Mouse (Mus musculus): ENCODE measurements around the gene Gls.

DNA sequence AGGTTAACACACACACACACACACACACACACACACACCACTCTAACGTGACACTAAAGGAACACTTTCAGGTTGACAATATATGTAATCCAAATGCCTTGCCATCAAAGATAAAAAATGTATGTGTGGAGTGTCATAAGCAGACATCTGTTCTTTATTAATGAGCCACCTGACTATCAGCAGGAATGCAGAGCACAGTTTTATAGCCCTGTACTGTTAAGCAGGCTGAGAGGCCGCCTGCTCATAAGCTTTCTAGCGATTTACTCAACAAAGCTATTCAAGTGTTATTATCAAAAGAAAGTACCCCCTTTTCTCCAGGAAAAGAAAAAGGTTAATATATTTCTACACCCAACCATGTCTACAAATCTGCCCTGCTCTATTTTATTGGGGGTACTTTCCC is 57.0 kb downstream of the Gls start:
- TF ChIP-seq HCFC1 (IDR thresholded peaks at IDR 0.05; ENCODE audit: borderline replicate concordance, insufficient read depth, low read length) = no peak
- no peak for TF ChIP-seq CHD2 (IDR thresholded peaks at IDR 0.05; ENCODE audit: low read depth, low read length)
- no peak for TF ChIP-seq ZC3H11A (IDR thresholded peaks at IDR 0.05; ENCODE audit: borderline replicate concordance, low read depth, low read length)
